Mouse (Mus musculus) neural tube, embryonic 10.5 days (tissue): ENCODE results near the gene Atg9b.

Source experiments
- DNase-seq: peaks from one replicate; pipeline ENCODE4 v3.0.0-alpha.2; 2017; ENCODE audit warnings: low spot score; ENCODE audit errors: extremely low spot score

The Atg9b gene

GRCm38 (mm10) chr5:24391864-24392263, at the start of gene Atg9b:
TSS of gene Atg9b (minus strand) at chr5:24392143.
- no peak for DNase-seq

DNA sequence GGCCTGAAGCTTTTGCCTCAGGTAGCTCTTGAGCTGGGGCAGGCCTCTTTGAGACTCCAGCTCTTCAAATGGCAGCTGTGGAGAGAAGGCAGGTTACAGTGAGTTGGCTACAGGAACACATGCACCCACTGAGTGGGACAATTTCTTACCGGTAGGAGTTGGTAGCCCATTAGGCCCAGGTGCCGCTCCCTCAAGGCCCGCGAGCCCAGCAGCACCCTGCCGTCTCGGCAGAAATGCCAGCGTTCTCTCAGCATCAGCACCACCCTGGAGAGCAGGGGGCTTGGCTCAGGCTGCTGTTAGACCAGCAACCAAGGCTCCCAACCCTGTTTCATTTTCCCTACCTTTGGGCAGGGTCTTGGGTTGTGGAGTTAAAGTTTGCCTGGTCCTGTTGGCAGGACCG, 49.2 kb upstream of the Atg9b start:
- no peak for DNase-seq

DNA sequence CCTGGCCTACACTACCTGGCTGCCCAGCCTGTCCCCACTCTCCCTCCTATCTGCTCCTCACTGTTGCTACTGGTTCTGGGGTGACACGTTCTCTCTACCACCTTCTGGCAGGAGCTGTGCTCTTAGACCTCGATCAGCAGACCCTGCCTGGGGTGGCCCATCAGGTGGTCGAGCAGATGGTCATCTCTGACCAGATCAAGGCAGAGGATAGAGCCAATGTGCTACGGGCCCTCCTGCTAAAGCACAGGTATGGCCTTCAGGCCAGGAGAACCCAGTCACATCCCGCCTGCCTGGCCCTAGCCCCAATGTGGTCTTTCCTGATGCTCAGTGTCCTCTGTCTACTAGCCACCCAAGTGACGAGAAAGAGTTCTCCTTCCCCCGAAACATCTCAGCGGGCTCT, 42.0 kb upstream of the Atg9b start:
- no peak for DNase-seq

GRCm38 (mm10) chr5:24428596-24428995, 36.7 kb upstream of the Atg9b start:
- no peak for DNase-seq

GRCm38 (mm10) chr5:24427981-24428402, 36.0 kb upstream of the Atg9b start:
- peak; percentile 47 for DNase-seq

GRCm38 (mm10) chr5:24427285-24427633, 35.3 kb upstream of the Atg9b start:
- DNase-seq, result no peak

DNA sequence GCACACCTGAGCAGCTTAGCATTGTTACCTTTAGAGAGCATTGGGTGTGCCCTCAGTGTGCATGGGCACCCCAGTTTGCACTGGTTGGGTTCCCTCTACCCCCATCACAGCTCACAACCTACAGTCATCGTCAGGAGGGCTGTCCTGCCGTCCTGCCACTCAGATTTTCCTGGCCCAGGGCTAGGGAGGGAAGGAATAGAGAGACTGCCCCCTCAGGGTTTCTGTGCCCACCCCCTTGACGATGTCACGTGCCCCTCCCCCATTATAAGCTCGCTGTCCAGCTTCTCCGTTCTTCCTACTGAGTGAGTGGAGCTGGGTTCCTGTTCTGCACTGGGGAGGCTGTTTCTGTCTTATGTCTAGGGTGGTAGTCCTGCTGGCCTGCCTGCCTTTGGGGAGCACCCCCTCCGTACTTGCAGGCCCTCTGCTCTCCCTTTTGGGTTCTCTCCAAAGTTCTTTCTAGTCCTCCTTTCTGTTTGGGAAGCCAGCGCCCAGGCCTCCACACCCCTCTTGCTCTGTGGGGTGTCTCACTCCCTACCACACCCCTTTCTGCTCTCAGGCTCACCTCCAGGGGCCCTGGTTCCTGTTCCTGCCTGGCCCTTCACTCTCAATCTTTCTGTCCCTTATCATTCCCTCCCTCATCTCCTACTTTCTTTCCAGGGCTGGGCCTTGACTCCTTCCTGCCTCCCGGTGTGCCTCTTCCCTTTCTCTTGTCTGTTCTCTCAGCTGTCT, 34.8 kb upstream of the Atg9b start:
- DNase-seq, result no peak

DNA sequence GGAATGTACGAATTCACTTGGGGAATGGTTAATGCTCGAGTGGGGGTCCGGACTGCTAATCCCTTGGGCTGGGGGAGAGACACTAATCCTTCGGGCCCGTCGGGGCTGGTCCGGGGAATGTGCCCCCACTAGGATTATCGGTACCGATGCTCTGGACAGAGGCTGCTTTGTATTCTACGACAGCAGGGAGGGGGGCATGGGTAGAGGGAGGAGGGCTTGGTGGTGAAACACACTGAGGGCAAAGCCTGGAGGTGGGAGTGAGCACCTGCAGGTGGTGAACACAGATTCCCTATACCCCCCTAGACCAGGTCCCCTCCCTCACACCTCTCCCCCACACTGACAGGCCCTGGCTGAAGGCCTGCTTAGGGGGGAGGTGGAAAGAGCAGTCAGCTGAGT, 34.1 kb upstream of the Atg9b start:
- no peak for DNase-seq

DNA sequence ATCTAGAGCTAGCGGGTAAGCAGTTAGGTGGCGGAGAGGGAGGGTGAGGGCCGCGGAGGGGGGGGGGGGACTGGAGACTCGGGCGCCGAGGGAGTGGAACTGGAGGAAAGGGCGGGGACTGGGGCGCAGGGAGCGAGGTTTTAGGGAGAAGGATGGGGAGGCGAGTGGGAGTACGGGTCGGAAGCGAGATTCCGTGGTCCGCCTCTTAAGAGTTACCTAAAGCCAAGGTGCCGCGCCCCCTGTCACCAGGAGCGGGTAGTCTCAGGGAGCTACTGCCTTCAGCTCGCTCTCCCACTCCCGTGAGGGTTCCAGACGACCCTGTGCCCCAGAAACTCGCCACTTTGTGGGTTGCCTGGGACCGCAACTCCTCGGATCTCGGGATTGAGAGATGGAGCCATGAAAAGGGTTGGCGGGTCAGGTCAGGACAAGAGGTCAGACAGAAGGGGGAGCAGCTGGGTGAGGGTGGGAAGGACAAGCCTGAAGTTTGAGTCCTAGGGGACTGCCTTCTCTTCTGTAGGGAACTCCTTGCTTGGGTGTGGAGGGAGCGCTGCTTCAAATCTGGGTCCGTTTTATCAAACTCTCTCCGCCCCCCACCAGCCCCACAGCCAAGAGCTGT, 33.6 kb upstream of the Atg9b start:
- peak; percentile 75 for DNase-seq

GRCm38 (mm10) chr5:24424861-24425411, 33.0 kb upstream of the Atg9b start:
- DNase-seq, result peak; percentile 84

GRCm38 (mm10) chr5:24424004-24424781, 32.2 kb upstream of the Atg9b start:
- no peak for DNase-seq

DNA sequence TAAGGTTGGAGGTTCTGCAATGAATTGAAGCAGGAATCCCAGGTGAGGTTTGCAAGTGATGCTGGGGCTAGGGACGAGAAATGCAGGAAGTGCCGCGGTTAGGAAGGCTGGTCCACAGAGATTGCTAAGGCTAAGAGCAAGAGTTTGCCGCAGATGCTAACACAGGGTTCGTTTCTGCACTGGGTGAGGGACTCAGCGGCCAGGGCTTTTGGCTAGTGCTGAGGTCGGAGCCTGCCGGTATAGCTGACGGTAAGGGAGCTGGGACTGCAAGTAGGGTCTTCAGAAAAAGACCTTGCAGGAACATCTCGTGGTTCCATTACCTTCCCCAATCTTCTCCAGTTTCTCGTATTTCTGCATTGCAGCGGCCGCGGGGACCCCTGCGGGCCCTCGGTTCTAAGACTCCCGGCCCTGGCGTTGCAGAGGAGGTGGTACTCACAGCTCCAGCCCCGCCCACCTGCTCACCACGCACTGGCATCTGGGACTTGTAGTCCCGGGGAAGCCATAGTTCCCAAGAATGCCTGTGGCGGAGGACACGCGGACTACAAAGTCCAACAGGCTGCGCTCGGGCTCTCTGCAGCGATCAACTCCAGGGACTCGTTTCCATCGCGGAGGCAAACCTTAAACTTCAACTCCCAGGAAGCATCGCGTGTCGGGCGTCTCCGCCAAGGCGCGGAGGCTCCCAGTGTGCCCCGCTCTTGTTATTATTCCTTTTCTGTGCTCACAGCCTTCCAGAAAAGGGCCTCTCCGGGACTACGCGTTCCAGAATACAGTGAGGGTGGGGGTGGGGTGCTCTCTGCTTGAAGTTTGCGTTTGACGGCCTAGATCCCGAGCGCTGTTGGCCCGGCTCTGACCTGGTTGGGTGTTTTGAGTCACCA, 31.4 kb upstream of the Atg9b start, which contains the start of the genes Cdk5 and Slc4a2:
Gene Cdk5 (minus strand): TSS at position 402 of the 875 bp plus-strand sequence.
Gene Slc4a2 (plus strand): TSS at position 709 of the 875 bp plus-strand sequence.
- DNase-seq, result peak; percentile 97

DNA sequence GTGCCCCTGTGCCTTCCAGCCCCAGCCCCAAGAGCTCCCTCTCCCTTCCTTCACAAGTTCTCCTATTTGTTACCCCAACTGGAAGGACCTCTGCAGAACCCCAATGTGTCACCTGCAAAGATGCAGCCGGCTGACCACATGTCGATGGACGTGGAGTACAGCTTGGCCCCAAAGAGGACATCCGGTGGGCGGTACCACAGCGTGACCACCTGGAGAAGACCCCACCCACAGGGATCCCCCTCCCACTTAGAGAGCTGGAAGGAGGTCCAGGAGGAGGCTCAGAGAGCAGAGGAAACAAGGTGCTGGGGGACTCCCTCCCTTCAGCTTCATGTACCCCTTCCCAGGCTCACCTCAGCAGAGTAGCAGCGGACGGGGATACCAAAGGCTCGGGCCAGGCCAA, 28.4 kb upstream of the Atg9b start:
- DNase-seq, result no peak

DNA sequence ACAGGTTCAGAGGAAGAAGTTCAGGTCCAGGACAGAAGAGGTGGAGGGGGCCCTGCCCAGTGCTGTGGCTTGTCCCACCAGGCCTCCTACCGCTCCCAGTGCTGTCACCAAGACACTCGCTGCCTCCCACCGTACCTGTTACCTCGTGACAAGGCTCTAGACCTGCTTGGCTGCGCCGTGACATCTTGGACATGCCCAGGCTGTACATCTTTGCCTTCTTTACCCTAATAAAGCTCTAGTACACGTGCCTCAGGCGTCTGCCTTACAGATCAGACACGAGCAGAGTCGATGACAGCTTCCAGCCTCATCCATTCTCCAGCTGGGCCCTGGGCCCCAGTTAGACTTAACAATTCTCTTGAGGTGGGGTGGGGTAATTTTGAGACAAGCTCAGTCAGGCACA, 25.6 kb upstream of the Atg9b start:
- no peak for DNase-seq

DNA sequence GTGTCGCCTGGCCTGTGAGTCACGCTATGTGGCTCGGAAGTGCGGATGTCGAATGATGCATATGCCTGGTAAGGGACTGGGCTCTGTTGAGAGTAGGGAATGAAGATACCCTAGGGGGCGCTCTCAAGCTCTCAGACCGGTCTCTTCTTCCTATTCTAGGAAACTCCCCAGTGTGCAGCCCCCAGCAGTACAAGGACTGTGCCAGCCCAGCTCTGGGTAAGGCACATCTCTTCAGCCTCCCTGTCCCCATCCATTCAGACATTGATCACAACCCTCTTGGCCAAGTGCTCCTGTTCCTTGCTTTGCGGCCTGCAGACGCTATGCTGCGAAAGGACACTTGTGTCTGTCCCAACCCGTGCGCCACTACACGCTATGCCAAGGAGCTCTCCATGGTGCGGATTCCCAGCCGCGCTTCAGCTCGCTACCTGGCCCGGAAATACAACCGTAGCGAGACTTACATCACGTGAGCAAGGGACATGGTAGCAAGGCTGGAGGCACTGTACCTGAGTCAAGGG, 24.3 kb upstream of the Atg9b start:
- peak; percentile 60 for DNase-seq

DNA sequence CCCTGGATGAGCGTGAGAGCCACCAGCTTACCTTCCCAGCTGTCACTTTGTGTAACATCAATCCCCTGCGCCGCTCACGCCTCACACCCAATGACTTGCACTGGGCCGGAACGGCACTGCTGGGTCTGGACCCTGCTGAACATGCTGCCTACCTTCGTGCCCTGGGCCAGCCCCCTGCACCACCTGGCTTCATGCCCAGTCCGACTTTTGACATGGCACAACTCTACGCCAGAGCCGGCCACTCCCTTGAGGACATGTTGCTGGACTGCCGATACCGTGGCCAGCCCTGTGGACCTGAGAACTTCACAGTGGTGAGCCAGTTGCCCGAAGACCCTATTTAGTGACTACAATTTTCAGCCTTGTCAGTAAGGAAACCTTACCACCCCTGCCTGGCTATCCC, 22.0 kb upstream of the Atg9b start:
- no peak for DNase-seq

GRCm38 (mm10) chr5:24413042-24413693, 21.2 kb upstream of the Atg9b start, which contains the start of gene Asic3:
TSS of gene Asic3 (plus strand) at chr5:24413392.
- no peak for DNase-seq

DNA sequence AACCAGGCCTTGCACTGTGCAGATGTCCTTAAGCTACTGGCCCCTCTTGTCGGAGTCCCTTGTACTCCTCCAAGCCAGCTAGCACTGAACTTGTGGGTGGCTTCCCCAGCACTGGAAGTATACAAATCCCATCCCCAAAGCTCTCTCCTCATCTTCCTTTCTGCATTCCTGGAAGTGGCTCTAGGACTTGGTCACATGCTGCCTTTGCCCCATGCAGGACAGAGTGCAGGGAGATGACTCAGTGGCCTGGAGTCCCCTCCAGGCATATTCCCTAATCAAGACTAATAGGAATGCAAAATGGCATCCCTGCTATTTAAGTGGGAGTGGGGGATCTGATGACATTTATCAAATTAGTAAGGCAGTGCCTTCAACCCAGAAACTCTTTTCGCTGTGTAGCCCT, 20.1 kb upstream of the Atg9b start:
- no peak for DNase-seq

GRCm38 (mm10) chr5:24409466-24409865, 17.5 kb upstream of the Atg9b start:
- DNase-seq, result no peak

- no peak for DNase-seq
Measured at GRCm38 (mm10) chr5:24408651-24409050, 16.7 kb upstream of the Atg9b start.
